Mouse (Mus musculus) macrophage (primary cell): ENCODE measurements around the gene Il10rb. TPM values are rescaled to one million over a fixed set of nuclear protein-coding genes. Genes with fewer than 3 reads are reported as not detected.
A peak's percentile ranks its signal among the peaks of the same experiment; 100 is the strongest.

ENCODE experiments used
- H3K27ac ChIP-seq: fragments of 350-480 bp; formaldehyde crosslinking; 2 replicates; pipeline ENCODE4 v1.9.0; 2021
- H3K36me3 ChIP-seq: fragments of 350-480 bp; formaldehyde crosslinking; 2 replicates; pipeline ENCODE4 v1.9.0; 2021; ENCODE audit errors: inconsistent target
- H3K4me3 ChIP-seq: fragments of 350-480 bp; formaldehyde crosslinking; 2 replicates; pipeline ENCODE4 v1.9.0; 2021; ENCODE audit errors: inconsistent target
- H3K79me2 ChIP-seq: fragments of 350-480 bp; formaldehyde crosslinking; 2 replicates; pipeline ENCODE4 v1.9.0; 2021; ENCODE audit errors: inconsistent target
- WGBS: methylation state at CpG from one replicate; pipeline ENCODE4 v1.1.7; 2026; ENCODE audit warnings: inconsistent platforms; ENCODE audit not compliant: missing documents; 5-methylcytosine and 5-hydroxymethylcytosine counted together
- polyA plus RNA-seq: library from polyadenylated mRNA; stranded (reverse); fragments of 250-400 nt; gene quantifications from 3 replicates; pipeline ENCODE4 v1.2.4, GENCODE M21; 2018; ENCODE audit warnings: inconsistent platforms
- total RNA-seq, 78 experiments: library from RNA; depleted of rRNA; stranded (reverse); fragments of 250-400 nt; gene quantifications; 1 replicate in 9 of 78; 2 replicates in 24 of 78; 3 replicates in 43 of 78; 4 replicates in 2 of 78; pipeline ENCODE4 v1.2.4; 2018; ENCODE audit warnings: inconsistent platforms in 56 of 78

Il10rb gene
- total RNA-seq (2018; cell fraction: chromatin; rRNA removed), result 100 to 1,000 TPM; 195 to 513 (median 266) TPM
- total RNA-seq (2018; cell fraction: cytosol; rRNA removed), result 100 to 1,000 TPM; 302 to 435 (median 372) TPM
- total RNA-seq (2018; cell fraction: nucleus; rRNA removed), result 100 to 1,000 TPM; 321 to 683 (median 404) TPM
- polyA plus RNA-seq, result 357 to 533 TPM (median 380 TPM) in 3 replicates

DNA sequence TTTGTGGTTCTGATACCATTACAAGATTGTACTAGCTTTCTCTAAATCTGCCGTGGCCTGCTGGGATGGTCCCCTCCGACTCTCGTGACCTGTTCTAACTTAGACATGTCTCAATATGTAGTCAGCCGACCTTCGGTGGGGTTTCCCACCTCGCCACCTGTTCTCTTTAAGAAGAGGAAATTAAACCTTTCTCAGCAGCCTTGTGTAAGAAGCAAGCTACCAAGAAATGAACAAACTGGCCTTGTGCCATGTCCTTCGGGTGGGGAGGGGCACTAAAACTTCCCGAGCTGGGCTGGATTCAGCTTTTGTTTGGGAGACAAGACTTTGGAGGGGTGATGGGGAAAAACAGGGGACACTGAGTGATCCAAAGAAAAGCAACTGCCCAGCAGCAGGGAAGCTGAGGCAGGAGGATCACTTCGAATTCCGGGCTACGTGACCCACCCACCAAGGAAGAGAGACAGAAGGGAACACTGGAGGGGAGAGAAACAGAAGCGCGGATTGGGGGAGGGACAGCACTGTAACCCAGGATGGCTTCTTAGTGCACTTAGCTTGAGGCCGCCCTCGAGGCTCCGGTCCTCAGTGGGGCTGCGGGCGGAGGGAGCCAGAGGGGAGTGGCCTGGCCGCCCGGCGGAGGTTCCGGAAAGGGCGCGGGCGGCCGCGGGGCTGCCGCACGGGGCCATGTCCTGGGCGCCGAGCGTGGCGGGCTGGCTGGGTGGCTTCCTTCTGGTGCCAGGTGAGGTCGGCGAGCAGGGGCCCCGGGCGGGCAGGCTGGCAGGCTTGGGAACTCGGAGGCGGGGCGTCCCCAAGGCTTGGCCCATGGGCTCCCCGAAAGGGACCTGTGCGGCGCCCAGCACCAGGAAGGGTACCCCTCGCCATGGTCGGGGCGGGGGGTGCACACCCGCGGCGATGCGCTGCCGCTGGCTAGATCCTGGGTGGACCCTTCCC is at the start of gene Il10rb:
Gene Il10rb (plus strand): TSS at position 525 of the 945 bp plus-strand sequence.
- H3K79me2 ChIP-seq, result peaks cover 95% of the 10 kb centered on the region
- H3K27ac ChIP-seq, result peak within 1 kb of the TSS; percentile 96
- H3K4me3 ChIP-seq, result peak within 1 kb of the TSS; percentile 87
- H3K36me3 ChIP-seq, result peaks cover 35% of the 10 kb centered on the region
- WGBS, result 1% methylated on average over 42 of the region's 51 CpGs

DNA sequence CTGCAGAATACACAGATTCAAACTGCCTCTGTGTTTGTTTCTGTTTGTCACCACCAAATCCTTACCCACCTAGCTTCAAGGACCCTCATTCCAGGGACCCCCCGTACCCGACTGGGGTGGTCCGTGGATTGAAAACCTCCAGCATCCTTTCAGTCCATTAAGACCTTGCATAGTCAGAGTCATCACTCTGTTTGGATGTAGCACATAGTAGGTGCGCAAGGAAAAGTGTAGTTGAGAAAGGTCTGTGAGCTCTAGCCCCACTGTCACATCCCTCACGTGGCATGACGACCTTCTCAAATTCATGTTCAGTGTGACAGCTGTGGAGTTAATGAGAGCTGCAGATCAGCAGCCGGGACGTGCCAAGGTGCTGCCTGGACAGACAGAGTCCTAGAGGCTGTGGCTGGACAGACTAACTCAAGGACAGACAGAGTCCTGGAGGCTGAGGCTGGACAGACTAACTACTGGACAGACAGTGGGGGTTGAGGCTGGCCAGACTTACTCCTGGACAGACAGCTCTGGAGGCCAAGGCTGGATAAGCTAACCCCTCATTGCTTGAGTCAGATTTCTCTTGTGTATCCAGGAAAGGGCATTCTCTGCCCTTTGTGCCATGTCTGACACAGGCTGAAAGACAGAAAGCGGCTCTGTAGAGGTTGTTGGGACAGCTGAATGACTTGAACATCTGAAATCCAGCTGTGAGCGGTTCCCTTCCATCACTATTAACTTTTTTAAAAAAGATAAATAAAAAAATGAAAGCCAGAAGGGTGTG is 49.0 kb upstream of the Il10rb start:
- no peaks in the 10 kb centered on the region for H3K36me3 ChIP-seq
- H3K27ac ChIP-seq, result peak overlapping the region; percentile 99
- no peak overlapping the region for H3K4me3 ChIP-seq
- WGBS, result 93% methylated on average over 10 of the region's 10 CpGs
- no peaks in the 10 kb centered on the region for H3K79me2 ChIP-seq

DNA sequence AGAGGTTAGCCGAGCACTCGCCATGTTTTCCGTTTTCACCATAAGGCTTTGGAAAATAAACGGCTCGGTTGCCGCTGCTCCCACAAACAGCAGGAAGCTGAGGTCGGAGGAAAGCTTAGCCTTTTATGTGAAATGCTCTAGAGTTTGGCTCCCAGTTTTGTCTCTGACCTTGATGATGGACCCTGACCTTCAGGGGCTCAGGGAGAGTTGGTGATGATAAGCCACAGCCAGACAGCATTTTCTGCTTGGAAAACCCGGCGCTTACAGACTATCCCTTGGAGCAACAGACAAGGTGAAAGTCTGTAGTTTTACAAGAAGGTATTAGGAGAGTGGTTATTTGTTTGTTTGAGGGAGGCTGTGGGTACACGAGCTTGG is 48.5 kb upstream of the Il10rb start:
- no peak overlapping the region for H3K4me3 ChIP-seq
- no peaks in the 10 kb centered on the region for H3K36me3 ChIP-seq
- H3K79me2 ChIP-seq, result no peaks in the 10 kb centered on the region
- H3K27ac ChIP-seq, result peak overlapping the region; percentile 99
- WGBS, result 95% methylated on average over 9 of the region's 10 CpGs

DNA sequence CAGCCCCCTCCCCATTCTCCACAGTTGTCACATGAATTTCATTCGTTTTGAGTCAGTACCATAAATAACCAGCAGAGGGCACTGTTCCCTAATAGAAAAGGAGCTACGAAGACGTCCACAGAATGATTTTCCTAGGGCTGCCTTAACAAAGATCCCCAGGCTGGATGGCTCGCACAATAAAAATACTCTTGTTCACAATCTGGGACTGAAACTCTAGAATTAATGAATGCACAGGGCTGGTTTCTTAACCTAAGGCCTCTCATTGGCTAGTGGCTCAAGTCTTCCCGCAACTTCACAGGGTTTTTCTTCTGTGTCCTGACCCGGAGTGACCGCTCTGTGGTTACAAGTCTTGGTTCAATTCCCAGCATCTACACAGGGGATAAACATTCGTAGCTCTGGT is 47.4 kb upstream of the Il10rb start:
- 41% methylated on average over 8 of the region's 8 CpGs for WGBS
- Histone ChIP-seq H3K4me3 (no peak overlapping the region), H3K79me2 (no peaks in the 10 kb centered on the region), H3K36me3 (no peaks in the 10 kb centered on the region), H3K27ac (peak overlapping the region; percentile 70)

DNA sequence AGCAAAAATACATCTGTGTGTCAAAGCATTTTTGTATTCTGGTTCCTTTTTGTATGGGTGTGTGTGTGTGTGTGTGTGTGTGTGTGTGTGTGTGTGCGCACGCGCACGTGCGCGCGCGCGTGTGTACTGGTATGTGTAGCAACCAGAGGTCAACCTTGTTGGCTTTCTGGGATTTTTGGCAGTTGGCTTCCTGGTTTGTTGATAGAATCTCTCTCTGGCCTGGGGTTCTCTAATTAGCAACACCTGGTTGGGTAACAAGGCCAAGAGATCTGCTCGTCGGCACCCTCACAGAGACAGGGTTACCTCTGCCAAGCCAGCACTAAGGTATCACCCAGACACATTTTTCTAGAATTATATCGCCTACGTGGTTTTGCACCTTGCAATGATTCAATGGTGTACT is 46.4 kb upstream of the Il10rb start:
- H3K4me3 ChIP-seq, result no peak overlapping the region
- peak overlapping the region; percentile 70 for H3K27ac ChIP-seq
- H3K36me3 ChIP-seq, result no peaks in the 10 kb centered on the region
- no peaks in the 10 kb centered on the region for H3K79me2 ChIP-seq
- 71% methylated on average over 13 of the region's 13 CpGs for WGBS

GRCm38 (mm10) chr16:91360162-91360561 is 45.8 kb upstream of the Il10rb start:
- Histone ChIP-seq H3K4me3 (no peak overlapping the region), H3K36me3 (no peaks in the 10 kb centered on the region), H3K79me2 (no peaks in the 10 kb centered on the region; the same call in 1 of the 2 replicates), H3K27ac (0 out of 2 replicates have a peak overlapping the region, but pooled peaks have one; percentile 70)
- WGBS, result 91% methylated on average over 3 of the region's 3 CpGs

GRCm38 (mm10) chr16:91362006-91362405 is 44.0 kb upstream of the Il10rb start:
- no peaks in the 10 kb centered on the region; the same call in 1 of the 2 replicates for H3K79me2 ChIP-seq
- H3K36me3 ChIP-seq, result no peaks in the 10 kb centered on the region
- 81% methylated on average over 2 of the region's 2 CpGs for WGBS
- no peak overlapping the region for H3K27ac ChIP-seq
- no peak overlapping the region for H3K4me3 ChIP-seq

DNA sequence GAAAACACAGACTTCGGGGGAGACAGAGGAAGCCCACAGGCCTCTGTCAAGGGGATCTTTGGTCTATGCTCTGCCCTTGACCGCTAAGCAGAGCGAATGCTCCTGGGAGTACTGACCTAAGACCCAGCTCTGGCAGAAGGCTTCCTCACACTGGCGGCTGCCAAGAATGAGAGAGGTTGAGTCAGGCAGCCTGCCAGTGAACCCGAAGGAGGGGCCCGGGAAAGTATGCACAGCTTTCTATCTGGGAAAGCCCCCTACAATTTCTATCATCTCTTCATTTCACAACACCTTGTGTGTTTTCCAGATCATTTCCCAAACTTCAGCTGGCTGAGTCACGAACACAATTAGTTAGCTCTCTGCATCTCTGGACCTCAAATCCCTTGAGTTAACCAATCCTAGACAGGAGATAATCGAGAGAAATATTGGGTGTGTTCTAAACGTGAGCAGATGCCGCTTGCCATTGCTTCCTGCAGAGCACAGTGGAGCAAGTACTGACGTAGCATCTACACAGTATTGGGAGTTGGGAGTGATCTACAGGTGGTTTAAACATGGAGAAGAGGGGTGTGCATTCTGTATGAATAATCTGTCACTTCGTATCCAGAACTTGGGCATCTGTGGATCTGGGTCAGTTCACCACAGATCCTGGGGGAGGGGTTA is 43.2 kb upstream of the Il10rb start:
- no peaks in the 10 kb centered on the region for H3K36me3 ChIP-seq

GRCm38 (mm10) chr16:91363483-91363882 is 42.5 kb upstream of the Il10rb start:
- 53% methylated on average over 3 of the region's 3 CpGs for WGBS
- Histone ChIP-seq H3K79me2 (no peaks in the 10 kb centered on the region; the same call in 1 of the 2 replicates), H3K4me3 (no peak overlapping the region), H3K36me3 (no peaks in the 10 kb centered on the region), H3K27ac (no peak overlapping the region)

More for the DNA sequence above, 43.2 kb upstream of the Il10rb start:
- Histone ChIP-seq H3K79me2 (no peaks in the 10 kb centered on the region; the same call in 1 of the 2 replicates), H3K27ac (no peak overlapping the region), H3K4me3 (no peak overlapping the region)
- 72% methylated on average over 12 of the region's 12 CpGs for WGBS

- Histone ChIP-seq H3K79me2 (peaks cover 2% of the 10 kb centered on the region; the same call in 1 of the 2 replicates), H3K36me3 (no peaks in the 10 kb centered on the region), H3K27ac (peak overlapping the region; percentile 99), H3K4me3 (no peak overlapping the region)
Measured at GRCm38 (mm10) chr16:91366567-91366966, 39.4 kb upstream of the Il10rb start.

DNA sequence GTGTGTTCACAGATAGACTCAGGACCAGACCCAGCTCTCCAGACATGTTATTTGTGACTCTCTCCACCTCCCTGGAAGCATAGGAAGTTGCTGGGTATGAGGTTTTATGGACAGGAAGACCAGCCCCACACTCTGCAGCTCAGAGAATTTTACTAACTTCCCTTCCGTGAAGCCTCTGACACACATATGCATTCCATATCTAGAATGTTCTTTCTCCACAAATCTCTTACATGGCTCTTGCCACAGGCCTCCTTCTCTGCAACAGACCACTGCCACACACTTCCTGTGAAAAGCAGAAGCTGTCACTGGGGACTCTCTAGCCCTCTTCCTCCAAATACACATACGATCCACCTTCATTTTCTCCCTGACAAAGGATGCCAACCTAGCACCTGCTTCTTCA is 38.9 kb upstream of the Il10rb start:
- H3K36me3 ChIP-seq, result no peaks in the 10 kb centered on the region
- no peak overlapping the region for H3K4me3 ChIP-seq
- peaks cover 5% of the 10 kb centered on the region; the same call in 1 of the 2 replicates for H3K79me2 ChIP-seq
- peak overlapping the region; percentile 99 for H3K27ac ChIP-seq
- WGBS, result 0% methylated on average over 2 of the region's 2 CpGs

GRCm38 (mm10) chr16:91372577-91373472 is 33.1 kb upstream of the Il10rb start, which contains the start of gene Ifnar2:
Gene Ifnar2 (plus strand): TSS chr16:91372783.
- H3K79me2 ChIP-seq, result peaks cover 62% of the 10 kb centered on the region
- H3K36me3 ChIP-seq, result peaks cover 10% of the 10 kb centered on the region; the same call in 1 of the 2 replicates
- peak within 1 kb of the TSS; percentile 93 for H3K4me3 ChIP-seq
- 1% methylated on average over 61 of the region's 62 CpGs for WGBS
- H3K27ac ChIP-seq, result peak within 1 kb of the TSS; percentile 93
